Mouse (Mus musculus): ENCODE results near the gene Fgf9. TPM values are rescaled to one million over a fixed set of nuclear protein-coding genes. Genes with fewer than 3 reads are reported as not detected.

Fgf9 gene
- 5.7 and 6.5 TPM in 2 replicates for polyA plus RNA-seq (2016; fragmentation: Nextera tagmentation; extraction: Ambion mirVana)

- peaks cover 54% of the 10 kb centered on the region for H3K4me1 ChIP-seq
- under 1% methylated on average over 33 of the region's 33 CpGs for WGBS
Observed at GRCm38 (mm10) chr14:58070481-58071119, at the start of gene Fgf9. Fgf9 (plus strand) TSS chr14:58070547.

GRCm38 (mm10) chr14:58034567-58034966 lies 35.8 kb upstream of the Fgf9 start:
- Histone ChIP-seq H3K4me1 (peaks cover 10% of the 10 kb centered on the region), H3K9me3 (no peaks in the 10 kb centered on the region), H3K27me3 (replicated peaks; ENCODE audit: low read depth, poor library complexity, severe bottlenecking) (no peaks in the 10 kb centered on the region), H3K27ac (replicated peaks) (no peak overlapping the region), H3K4me3 (no peak overlapping the region), H3K36me3 (replicated peaks) (no peaks in the 10 kb centered on the region)
- 11% methylated on average over 8 of the region's 8 CpGs for WGBS
- peak; percentile 62 for DNase-seq (ENCODE audit: low spot score)

More at GRCm38 (mm10) chr14:58070481-58071119, at the start of gene Fgf9:
- Histone ChIP-seq H3K36me3 (replicated peaks) (no peaks in the 10 kb centered on the region), H3K9me3 (no peaks in the 10 kb centered on the region), H3K4me3 (peak within 1 kb of the TSS; percentile 71), H3K27ac (replicated peaks) (peak within 1 kb of the TSS; percentile 85), H3K27me3 (replicated peaks; ENCODE audit: low read depth, poor library complexity, severe bottlenecking) (peaks cover 75% of the 10 kb centered on the region)
- DNase-seq (ENCODE audit: low spot score): peak; percentile 56

- H3K27ac ChIP-seq (replicated peaks): no peak overlapping the region
- no peaks in the 10 kb centered on the region for H3K27me3 ChIP-seq (replicated peaks; ENCODE audit: low read depth, poor library complexity, severe bottlenecking)
- no peak overlapping the region for H3K4me3 ChIP-seq
- H3K4me1 ChIP-seq: peaks cover 10% of the 10 kb centered on the region
- DNase-seq (ENCODE audit: low spot score): peak; percentile 23
- WGBS: 27% methylated on average over 6 of the region's 6 CpGs
- H3K9me3 ChIP-seq: no peaks in the 10 kb centered on the region
- H3K36me3 ChIP-seq (replicated peaks): no peaks in the 10 kb centered on the region
Observed at GRCm38 (mm10) chr14:58036174-58036573, 34.2 kb upstream of the Fgf9 start.

GRCm38 (mm10) chr14:58046639-58047284 lies 23.6 kb upstream of the Fgf9 start:
- Histone ChIP-seq H3K27me3 (replicated peaks; ENCODE audit: low read depth, poor library complexity, severe bottlenecking) (no peaks in the 10 kb centered on the region), H3K36me3 (replicated peaks) (no peaks in the 10 kb centered on the region), H3K4me3 (no peak overlapping the region), H3K9me3 (no peaks in the 10 kb centered on the region), H3K4me1 (no peaks in the 10 kb centered on the region), H3K27ac (replicated peaks) (no peak overlapping the region)
- 84% methylated on average over 4 of the region's 4 CpGs for WGBS
- no peak for DNase-seq (ENCODE audit: low spot score)

- Histone ChIP-seq H3K4me3 (no peak overlapping the region), H3K9me3 (no peaks in the 10 kb centered on the region), H3K4me1 (no peaks in the 10 kb centered on the region), H3K27me3 (replicated peaks; ENCODE audit: low read depth, poor library complexity, severe bottlenecking) (no peaks in the 10 kb centered on the region), H3K27ac (replicated peaks) (no peak overlapping the region), H3K36me3 (replicated peaks) (no peaks in the 10 kb centered on the region)
- 83% methylated on average over 5 of the region's 5 CpGs for WGBS
- DNase-seq (ENCODE audit: low spot score): no peak
Observed at GRCm38 (mm10) chr14:58050691-58051090, 19.7 kb upstream of the Fgf9 start.

- H3K36me3 ChIP-seq (replicated peaks): no peaks in the 10 kb centered on the region
- H3K4me1 ChIP-seq: peaks cover 27% of the 10 kb centered on the region
- no peaks in the 10 kb centered on the region for H3K9me3 ChIP-seq
- H3K27ac ChIP-seq (replicated peaks): no peak overlapping the region
- 61% methylated on average over 2 of the region's 2 CpGs for WGBS
- H3K27me3 ChIP-seq (replicated peaks; ENCODE audit: low read depth, poor library complexity, severe bottlenecking): peaks cover 50% of the 10 kb centered on the region
- no peak for DNase-seq (ENCODE audit: low spot score)
- H3K4me3 ChIP-seq: no peak overlapping the region
Observed at GRCm38 (mm10) chr14:58067586-58067985, 2.8 kb upstream of the Fgf9 start.

GRCm38 (mm10) chr14:58068641-58069040 lies 1.7 kb upstream of the Fgf9 start:
- Histone ChIP-seq H3K9me3 (no peaks in the 10 kb centered on the region), H3K27me3 (replicated peaks; ENCODE audit: low read depth, poor library complexity, severe bottlenecking) (peaks cover 60% of the 10 kb centered on the region), H3K36me3 (replicated peaks) (no peaks in the 10 kb centered on the region), H3K27ac (replicated peaks) (no peak overlapping the region), H3K4me1 (peaks cover 35% of the 10 kb centered on the region), H3K4me3 (no peak overlapping the region)
- DNase-seq (ENCODE audit: low spot score): no peak
- 88% methylated on average over 1 of the region's 1 CpGs for WGBS

GRCm38 (mm10) chr14:58069927-58070326 lies 420 bp upstream of the Fgf9 start:
- Histone ChIP-seq H3K4me1 (peaks cover 48% of the 10 kb centered on the region), H3K36me3 (replicated peaks) (no peaks in the 10 kb centered on the region), H3K4me3 (peak overlapping the region; percentile 71), H3K27ac (replicated peaks) (no peak overlapping the region), H3K9me3 (no peaks in the 10 kb centered on the region), H3K27me3 (replicated peaks; ENCODE audit: low read depth, poor library complexity, severe bottlenecking) (peaks cover 69% of the 10 kb centered on the region)
- WGBS: 3% methylated on average over 6 of the region's 6 CpGs
- DNase-seq (ENCODE audit: low spot score): no peak

- Histone ChIP-seq H3K4me1 (peaks cover 60% of the 10 kb centered on the region), H3K27ac (replicated peaks) (peak overlapping the region; percentile 85)
- under 1% methylated on average over 31 of the region's 31 CpGs for WGBS
Observed at GRCm38 (mm10) chr14:58071120-58071641, 834 bp downstream of the Fgf9 start.

GRCm38 (mm10) chr14:58071830-58072770 lies 1.8 kb downstream of the Fgf9 start:
- peaks cover 90% of the 10 kb centered on the region for H3K27me3 ChIP-seq (replicated peaks; ENCODE audit: low read depth, poor library complexity, severe bottlenecking)
- H3K4me3 ChIP-seq: peak overlapping the region; percentile 71
- WGBS: under 1% methylated on average over 85 of the region's 85 CpGs
- H3K4me1 ChIP-seq: peaks cover 67% of the 10 kb centered on the region
- no peaks in the 10 kb centered on the region for H3K36me3 ChIP-seq (replicated peaks)
- peak; percentile 87 for DNase-seq (ENCODE audit: low spot score)
- H3K9me3 ChIP-seq: no peaks in the 10 kb centered on the region
- peak overlapping the region; percentile 67 for H3K27ac ChIP-seq (replicated peaks)

More at GRCm38 (mm10) chr14:58071120-58071641, 834 bp downstream of the Fgf9 start:
- Histone ChIP-seq H3K36me3 (replicated peaks) (no peaks in the 10 kb centered on the region), H3K4me3 (peak overlapping the region; percentile 71), H3K27me3 (replicated peaks; ENCODE audit: low read depth, poor library complexity, severe bottlenecking) (peaks cover 81% of the 10 kb centered on the region), H3K9me3 (no peaks in the 10 kb centered on the region)
- peak; percentile 71 for DNase-seq (ENCODE audit: low spot score)

GRCm38 (mm10) chr14:58072771-58073501 lies 2.6 kb downstream of the Fgf9 start:
- Histone ChIP-seq H3K27ac (replicated peaks) (no peak overlapping the region), H3K4me3 (peak overlapping the region; percentile 71), H3K4me1 (peaks cover 67% of the 10 kb centered on the region), H3K36me3 (replicated peaks) (no peaks in the 10 kb centered on the region), H3K9me3 (no peaks in the 10 kb centered on the region), H3K27me3 (replicated peaks; ENCODE audit: low read depth, poor library complexity, severe bottlenecking) (peaks cover 99% of the 10 kb centered on the region)
- DNase-seq (ENCODE audit: low spot score): peak; percentile 46
- WGBS: under 1% methylated on average over 29 of the region's 29 CpGs

All from embryonic facial prominence, embryonic 10.5 days (tissue).